Mouse (Mus musculus) liver, embryonic 11.5 days (tissue): ENCODE measurements at regions not wholly inside any gene's neighbourhood (a gene's known extent, or its start where the extent isn't known, plus 50 kb on each side); places are given as distances from the start of the nearest gene placed in this dataset.

ENCODE experiments used
- ATAC-seq: fragments of 200-750 bp; cut with Nextera tagmentation; replicated peaks from 2 replicates; pipeline ENCODE4 v1.8.0; 2017; ENCODE audit warnings: moderate number of reproducible peaks, mild to moderate bottlenecking, moderate TSS enrichment, moderate library complexity; ENCODE audit not compliant: low FRiP score
- DNase-seq: peaks from one replicate; pipeline ENCODE4 v3.0.0-alpha.2; 2017; ENCODE audit warnings: low spot score
- H3K27ac ChIP-seq: fragments of 300-500 bp; sonication (generic); 2 replicates; pipeline ENCODE4 v1.5.1; 2014; ENCODE audit warnings: mild to moderate bottlenecking, low read depth, low read length, control low read depth
- H3K27me3 ChIP-seq: fragments of 300-500 bp; sonication (generic); replicated peaks from 2 replicates; pipeline ENCODE4 v1.6.1; 2014; ENCODE audit warnings: low read length, mixed read lengths; ENCODE audit not compliant: control insufficient read depth, insufficient read depth
- H3K36me3 ChIP-seq: fragments of 300-500 bp; sonication (generic); 2 replicates; pipeline ENCODE4 v1.6.1; 2014; ENCODE audit warnings: mild to moderate bottlenecking, low read length, moderate library complexity, mixed read lengths; ENCODE audit not compliant: control insufficient read depth, insufficient read depth
- H3K4me1 ChIP-seq: fragments of 300-500 bp; sonication (generic); replicated peaks from 2 replicates; pipeline ENCODE4 v1.6.1; 2014; ENCODE audit warnings: low read length, mixed read lengths; ENCODE audit not compliant: control insufficient read depth, insufficient read depth
- H3K4me2 ChIP-seq: fragments of 300-500 bp; sonication (generic); 2 replicates; pipeline ENCODE4 v1.6.1; 2014; ENCODE audit warnings: mild to moderate bottlenecking, control low read depth, moderate library complexity
- H3K4me3 ChIP-seq: fragments of 300-500 bp; sonication (generic); 2 replicates; pipeline ENCODE4 v1.5.1; 2014; ENCODE audit warnings: low read depth, low read length, control low read depth
- H3K9ac ChIP-seq: fragments of 300-500 bp; sonication (generic); 2 replicates; pipeline ENCODE4 v1.6.1; 2014; ENCODE audit warnings: low read depth, low read length, control low read depth
- H3K9me3 ChIP-seq: fragments of 300-500 bp; sonication (generic); 2 replicates; pipeline ENCODE4 v1.6.1; 2016; ENCODE audit warnings: low read length, inconsistent platforms, mixed read lengths; ENCODE audit not compliant: control insufficient read depth
- WGBS: fragments of 180-500 bp; shearing (Covaris S2); extraction: QIAGEN DNeasy Blood & Tissue Kit; methylation state at CpG from one replicate; pipeline ENCODE4 v1.1.7; 2014; 5-methylcytosine and 5-hydroxymethylcytosine counted together

DNA sequence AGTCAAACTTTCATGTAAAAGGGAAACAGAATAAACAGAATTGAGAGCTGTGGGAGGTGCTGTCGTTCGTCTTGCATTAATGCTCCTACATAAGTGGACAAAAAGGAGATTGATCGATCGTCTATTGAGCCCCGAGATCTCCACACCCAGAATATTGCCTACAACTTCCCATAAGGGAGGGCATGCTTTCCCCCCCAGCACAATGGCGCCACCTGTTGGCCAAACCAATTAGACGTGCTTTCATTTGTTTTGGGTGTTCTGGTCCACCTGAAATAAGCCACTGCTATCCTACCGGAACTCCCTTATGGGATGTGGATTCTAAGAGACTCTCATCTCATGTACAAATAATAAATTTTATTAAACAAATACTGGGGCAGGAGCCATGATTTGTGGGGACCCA, 457.5 kb downstream of the Kcnj2 start:
- no peak for DNase-seq
- 63% methylated on average over 8 of the region's 8 CpGs for WGBS

DNA sequence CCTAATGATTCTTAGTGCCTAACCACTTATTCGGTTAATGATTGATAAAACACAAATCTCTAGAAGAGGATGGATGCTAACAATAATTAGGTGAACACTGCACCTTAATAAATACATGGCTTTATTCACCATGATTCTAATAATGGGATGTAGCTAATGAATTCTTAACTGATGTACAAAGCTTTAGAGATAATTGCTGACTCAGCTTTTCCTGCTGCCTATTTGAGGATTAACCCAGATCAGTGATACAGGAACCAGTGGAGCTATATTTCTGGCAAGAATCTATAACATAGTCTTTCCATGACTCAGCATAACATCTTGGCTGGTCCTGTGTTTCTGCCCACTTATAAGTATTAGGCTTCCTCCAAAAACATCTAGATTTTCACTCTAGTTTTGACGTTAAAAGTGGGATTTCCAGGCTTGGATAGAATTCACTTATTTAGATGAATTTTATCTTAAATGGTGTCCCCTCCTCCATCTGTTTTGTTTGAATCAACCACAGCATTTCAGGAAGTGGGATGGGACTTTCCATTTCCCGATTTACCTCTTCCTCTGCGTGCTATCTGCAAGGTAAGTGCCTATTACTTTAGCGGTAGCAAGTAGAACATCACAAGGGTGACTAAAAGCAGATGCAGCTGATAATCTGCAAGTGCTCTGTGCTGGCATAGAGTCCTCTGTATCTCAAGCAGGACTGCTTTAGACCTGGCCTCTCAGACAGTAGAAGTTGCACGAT, 460.2 kb downstream of the Kcnj2 start:
- WGBS: 69% methylated on average over 6 of the region's 6 CpGs
- no peak overlapping the region for H3K4me2 ChIP-seq

More for the DNA sequence above, 457.5 kb downstream of the Kcnj2 start:
- no peak overlapping the region for H3K9ac ChIP-seq
- H3K27me3 ChIP-seq: no peaks in the 10 kb centered on the region
- no peaks in the 10 kb centered on the region for H3K9me3 ChIP-seq
- no peak overlapping the region for H3K27ac ChIP-seq
- no peak overlapping the region for H3K4me3 ChIP-seq
- no peak overlapping the region for H3K4me2 ChIP-seq
- H3K4me1 ChIP-seq: no peaks in the 10 kb centered on the region
- H3K36me3 ChIP-seq: no peaks in the 10 kb centered on the region
- ATAC-seq: no peak

DNA sequence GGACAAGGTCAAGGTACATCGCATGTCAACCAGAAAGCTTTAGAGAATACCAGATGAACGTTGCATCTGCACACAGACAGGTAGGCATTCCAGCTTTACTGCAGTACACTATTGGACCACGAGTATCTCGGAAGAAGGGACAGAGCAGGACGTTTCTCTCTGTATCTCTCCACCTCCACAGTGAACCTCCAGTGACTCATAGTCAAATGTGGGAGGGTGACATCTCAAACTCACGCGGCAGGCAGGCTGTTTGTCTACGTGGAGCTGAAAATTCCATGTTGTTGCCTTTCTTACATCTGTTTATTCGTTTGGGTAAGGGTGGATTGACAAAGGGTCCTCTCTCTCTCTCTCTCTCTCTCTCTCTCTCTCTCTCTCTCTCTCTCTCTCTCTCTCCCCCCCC, 463.6 kb downstream of the Kcnj2 start:
- H3K9ac ChIP-seq: no peak overlapping the region
- H3K4me3 ChIP-seq: no peak overlapping the region
- no peak for ATAC-seq
- H3K36me3 ChIP-seq: no peaks in the 10 kb centered on the region
- WGBS: 70% methylated on average over 9 of the region's 9 CpGs
- no peak overlapping the region for H3K27ac ChIP-seq
- no peaks in the 10 kb centered on the region for H3K9me3 ChIP-seq
- H3K4me1 ChIP-seq: no peaks in the 10 kb centered on the region
- DNase-seq: no peak
- H3K4me2 ChIP-seq: no peak overlapping the region
- H3K27me3 ChIP-seq: no peaks in the 10 kb centered on the region

More for the DNA sequence above, 460.2 kb downstream of the Kcnj2 start:
- H3K9ac ChIP-seq: no peak overlapping the region
- H3K27ac ChIP-seq: no peak overlapping the region
- no peaks in the 10 kb centered on the region for H3K36me3 ChIP-seq
- DNase-seq: no peak
- no peaks in the 10 kb centered on the region for H3K27me3 ChIP-seq
- H3K4me1 ChIP-seq: no peaks in the 10 kb centered on the region
- ATAC-seq: no peak
- H3K4me3 ChIP-seq: no peak overlapping the region
- no peaks in the 10 kb centered on the region for H3K9me3 ChIP-seq

DNA sequence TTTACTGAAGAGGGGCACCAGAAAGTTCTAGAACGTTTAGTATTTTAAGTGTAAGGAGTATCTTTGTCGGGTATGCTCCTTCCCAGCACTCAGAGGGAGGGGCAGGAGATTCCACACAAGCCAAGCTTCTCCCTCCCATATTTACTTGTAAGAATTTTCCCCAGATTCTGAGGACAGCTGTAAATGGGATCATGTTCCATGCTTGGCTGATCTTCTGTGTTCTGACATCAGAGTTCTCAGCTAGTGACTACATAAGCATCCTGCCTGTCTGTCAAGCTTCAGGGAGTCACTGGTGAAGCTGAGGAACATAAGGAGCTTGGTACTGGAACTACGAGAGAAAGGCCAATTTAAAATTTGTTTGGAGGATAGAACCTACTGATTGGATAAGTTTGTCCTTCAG, 464.9 kb downstream of the Kcnj2 start:
- Histone ChIP-seq H3K27ac (no peak overlapping the region), H3K4me3 (no peak overlapping the region), H3K9me3 (no peaks in the 10 kb centered on the region), H3K9ac (no peak overlapping the region), H3K36me3 (no peaks in the 10 kb centered on the region), H3K4me2 (no peak overlapping the region), H3K27me3 (no peaks in the 10 kb centered on the region), H3K4me1 (no peaks in the 10 kb centered on the region)
- WGBS: 59% methylated on average over 3 of the region's 3 CpGs
- DNase-seq: no peak
- no peak for ATAC-seq

DNA sequence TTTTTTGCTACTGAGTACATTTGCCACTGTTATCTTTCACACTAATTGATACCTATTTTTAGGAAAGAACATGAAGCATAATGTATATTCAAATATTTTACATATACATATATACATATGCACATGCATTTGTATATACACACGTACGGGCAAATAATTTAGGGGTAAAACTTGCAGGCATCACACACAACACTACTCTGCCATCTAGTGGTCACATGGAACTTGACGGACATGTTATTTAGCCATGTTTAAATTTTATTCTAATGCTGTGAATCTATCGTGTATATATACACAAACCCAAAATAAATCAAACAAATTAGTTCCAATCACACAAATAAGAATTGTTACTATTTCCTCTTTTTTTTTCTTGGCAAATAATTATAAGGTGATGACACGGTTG, 466.5 kb downstream of the Kcnj2 start:
- 39% methylated on average over 5 of the region's 5 CpGs for WGBS
- Histone ChIP-seq H3K4me1 (no peaks in the 10 kb centered on the region), H3K9ac (no peak overlapping the region), H3K4me3 (no peak overlapping the region), H3K36me3 (no peaks in the 10 kb centered on the region), H3K27ac (no peak overlapping the region), H3K9me3 (no peaks in the 10 kb centered on the region), H3K4me2 (no peak overlapping the region), H3K27me3 (no peaks in the 10 kb centered on the region)
- ATAC-seq (no peak), DNase-seq (no peak)

DNA sequence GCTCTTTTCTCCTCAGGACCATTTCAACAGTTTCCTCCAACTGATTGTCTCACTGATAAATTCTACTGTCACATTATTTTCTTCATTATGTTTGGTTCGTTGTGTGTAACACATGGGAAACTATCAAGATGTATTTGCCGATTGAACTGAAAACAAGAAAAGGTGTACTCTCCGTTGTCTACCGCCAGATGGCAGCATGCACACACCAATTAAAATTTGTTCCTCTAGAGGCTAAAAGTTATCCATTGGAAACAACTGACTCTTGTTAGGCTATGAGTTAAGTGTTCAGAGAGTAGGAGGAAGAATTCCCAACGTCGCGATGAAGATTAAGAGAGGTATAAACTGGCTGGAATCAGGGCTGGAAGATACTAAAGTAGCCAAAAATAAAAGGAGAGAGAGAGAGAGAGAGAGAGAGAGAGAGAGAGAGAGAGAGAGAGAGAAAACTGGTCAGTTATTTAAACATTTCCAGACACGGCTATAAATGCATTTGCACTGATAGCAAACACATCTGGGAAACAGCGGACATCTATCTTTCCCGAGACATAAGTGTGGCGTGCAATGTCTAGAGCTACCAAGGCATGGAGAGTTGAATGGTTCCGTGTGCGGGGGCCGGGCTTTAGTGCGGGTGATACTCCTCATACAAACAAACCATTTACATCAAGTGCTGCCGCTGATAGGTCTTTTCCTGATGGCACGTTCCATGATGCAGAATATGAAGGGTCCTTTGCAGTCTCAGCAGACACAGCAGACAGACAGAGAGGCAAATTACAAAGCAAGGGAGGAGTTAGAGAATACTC, 470.3 kb downstream of the Kcnj2 start:
- WGBS: 42% methylated on average over 17 of the region's 17 CpGs
- Histone ChIP-seq H3K4me2 (no peak overlapping the region), H3K4me3 (no peak overlapping the region)

DNA sequence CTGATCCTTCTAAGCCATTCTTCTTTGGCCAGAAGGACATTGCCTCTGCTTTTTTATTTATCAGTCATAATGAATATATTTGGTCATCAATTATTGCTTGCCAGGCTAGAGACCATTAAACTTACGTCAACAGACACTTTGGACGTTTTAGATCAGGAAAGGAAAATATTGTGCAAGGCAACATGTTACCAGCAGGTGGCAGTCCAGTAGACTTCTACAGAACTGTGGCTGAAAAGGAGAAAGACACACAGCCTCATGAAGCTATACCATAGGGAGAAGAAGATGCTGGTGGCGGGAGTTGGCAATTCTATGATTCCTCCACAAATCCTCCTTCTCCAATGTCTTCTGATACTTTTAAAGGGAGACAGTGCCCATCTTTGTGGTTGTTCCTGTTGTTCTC, 471.7 kb downstream of the Kcnj2 start:
- no peak overlapping the region for H3K27ac ChIP-seq
- no peaks in the 10 kb centered on the region for H3K36me3 ChIP-seq
- no peaks in the 10 kb centered on the region for H3K9me3 ChIP-seq
- no peak overlapping the region for H3K9ac ChIP-seq
- 29% methylated on average over 3 of the region's 3 CpGs for WGBS
- ATAC-seq (no peak), DNase-seq (no peak)
- H3K4me1 ChIP-seq: no peaks in the 10 kb centered on the region
- H3K27me3 ChIP-seq: no peaks in the 10 kb centered on the region
- no peak overlapping the region for H3K4me2 ChIP-seq
- no peak overlapping the region for H3K4me3 ChIP-seq

More for the DNA sequence above, 470.3 kb downstream of the Kcnj2 start:
- no peaks in the 10 kb centered on the region for H3K4me1 ChIP-seq
- no peak for DNase-seq
- no peak overlapping the region for H3K9ac ChIP-seq
- ATAC-seq: no peak
- H3K27ac ChIP-seq: no peak overlapping the region
- H3K27me3 ChIP-seq: no peaks in the 10 kb centered on the region
- no peaks in the 10 kb centered on the region for H3K9me3 ChIP-seq
- H3K36me3 ChIP-seq: no peaks in the 10 kb centered on the region

DNA sequence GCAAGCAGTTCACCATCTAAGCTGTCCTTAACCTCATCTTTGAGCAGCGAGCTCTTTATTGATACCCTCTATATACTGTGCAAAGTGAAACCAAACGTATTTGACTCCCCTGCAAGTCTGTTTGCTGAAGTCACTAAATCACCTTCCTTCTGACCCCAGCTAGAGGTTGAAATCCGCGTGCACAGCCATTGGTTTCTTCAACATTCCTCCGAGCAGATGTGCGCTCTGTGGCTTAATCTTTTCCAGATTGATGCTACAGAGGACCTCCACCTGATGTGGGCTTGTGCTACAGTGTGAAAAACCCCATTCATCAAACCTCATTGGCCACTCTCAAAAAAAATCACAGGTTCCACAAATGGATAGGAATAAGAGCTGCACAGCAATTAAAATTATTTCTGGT, 474.0 kb downstream of the Kcnj2 start:
- no peak overlapping the region for H3K4me3 ChIP-seq
- WGBS: 61% methylated on average over 6 of the region's 6 CpGs
- no peaks in the 10 kb centered on the region for H3K4me1 ChIP-seq
- no peaks in the 10 kb centered on the region for H3K27me3 ChIP-seq
- no peak overlapping the region for H3K9ac ChIP-seq
- no peaks in the 10 kb centered on the region for H3K9me3 ChIP-seq
- H3K36me3 ChIP-seq: no peaks in the 10 kb centered on the region
- ATAC-seq (no peak), DNase-seq (no peak)
- no peak overlapping the region for H3K27ac ChIP-seq
- H3K4me2 ChIP-seq: no peak overlapping the region

DNA sequence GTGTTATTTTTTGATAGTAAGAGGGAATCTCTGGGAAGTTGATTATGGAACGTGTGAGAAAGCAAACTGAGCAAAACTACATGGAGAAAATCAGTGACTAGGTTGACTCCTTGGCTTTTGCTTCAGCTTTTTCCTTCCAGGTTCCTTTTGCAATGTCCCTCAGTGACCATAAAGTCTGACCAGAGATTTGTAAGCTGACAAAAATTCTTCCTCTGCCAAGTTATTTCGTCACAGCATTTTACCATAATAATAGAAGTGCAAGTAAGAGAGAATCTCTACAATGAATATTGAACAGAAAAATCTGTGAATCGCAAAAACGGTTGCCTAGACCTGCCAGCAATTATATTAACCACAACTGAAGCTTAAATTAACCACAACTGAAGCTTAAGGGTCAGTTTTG, 479.3 kb downstream of the Kcnj2 start:
- Histone ChIP-seq H3K4me1 (no peaks in the 10 kb centered on the region), H3K36me3 (no peaks in the 10 kb centered on the region)

More for the DNA sequence above, 479.3 kb downstream of the Kcnj2 start:
- H3K9me3 ChIP-seq: no peaks in the 10 kb centered on the region
- no peak overlapping the region for H3K4me3 ChIP-seq
- DNase-seq (no peak), ATAC-seq (no peak)
- 88% methylated on average over 4 of the region's 4 CpGs for WGBS
- H3K27me3 ChIP-seq: no peaks in the 10 kb centered on the region
- H3K9ac ChIP-seq: no peak overlapping the region
- no peak overlapping the region for H3K4me2 ChIP-seq
- H3K27ac ChIP-seq: no peak overlapping the region
